Mouse (Mus musculus) heart, postnatal 0 days (tissue): ENCODE measurements around the gene ccdc198.
A peak's percentile ranks its signal among the peaks of the same experiment; 100 is the strongest.

Experiments used
- CTCF ChIP-seq: IDR thresholded peaks from 2 replicates; pipeline ENCODE4 v1.5.1; 2016; ENCODE audit warnings: antibody characterized with exemption, control low read depth, low read depth
- EP300 ChIP-seq: IDR thresholded peaks from 2 replicates; pipeline ENCODE4 v1.6.1; 2016; ENCODE audit warnings: antibody characterized with exemption, low read depth

DNA sequence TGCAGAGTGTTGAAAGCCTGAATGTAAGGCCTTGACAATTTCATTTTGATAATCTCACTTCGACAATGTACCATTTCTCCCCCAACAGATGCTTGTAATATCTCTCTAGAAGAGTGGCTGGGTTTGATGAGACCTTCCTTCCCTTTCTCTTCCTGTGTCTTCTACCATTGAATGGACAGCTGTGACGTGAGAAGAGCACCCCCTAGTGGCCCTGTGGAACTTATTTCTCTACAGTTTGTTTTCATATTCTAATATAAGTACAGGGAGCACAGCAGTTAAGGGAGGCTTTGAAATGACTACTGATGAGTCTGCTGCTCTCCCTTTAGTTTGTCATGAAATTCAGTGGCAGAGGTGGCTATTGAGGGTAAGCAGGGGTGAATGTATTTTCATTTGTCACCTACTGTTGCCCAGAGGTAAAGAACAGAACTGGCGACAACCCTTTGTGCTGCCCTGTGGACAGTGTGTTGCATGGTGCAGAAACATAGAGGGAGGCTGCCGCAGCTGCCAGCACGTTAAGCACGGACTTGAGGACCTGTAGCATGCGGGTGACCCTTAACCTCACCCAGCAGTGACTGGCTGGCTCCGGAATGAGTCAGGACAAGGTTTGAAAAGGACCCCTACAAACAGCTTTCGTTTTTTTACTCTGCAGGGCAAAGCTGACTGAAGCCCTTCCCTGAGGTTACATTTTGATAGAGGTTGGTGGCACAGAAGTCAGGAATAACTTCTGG lies 10.3 kb downstream of the ccdc198 start:
- TF ChIP-seq CTCF (peak; percentile 70), EP300 (no peak)
